Mouse (Mus musculus): ENCODE results near the gene Scgb2a2.
"Not testable (repeated sequence)": the region's sequence is repeated elsewhere in the genome, so short reads cannot be mapped to it uniquely, and the experiment has no call there.

Scgb2a2 gene

DNA sequence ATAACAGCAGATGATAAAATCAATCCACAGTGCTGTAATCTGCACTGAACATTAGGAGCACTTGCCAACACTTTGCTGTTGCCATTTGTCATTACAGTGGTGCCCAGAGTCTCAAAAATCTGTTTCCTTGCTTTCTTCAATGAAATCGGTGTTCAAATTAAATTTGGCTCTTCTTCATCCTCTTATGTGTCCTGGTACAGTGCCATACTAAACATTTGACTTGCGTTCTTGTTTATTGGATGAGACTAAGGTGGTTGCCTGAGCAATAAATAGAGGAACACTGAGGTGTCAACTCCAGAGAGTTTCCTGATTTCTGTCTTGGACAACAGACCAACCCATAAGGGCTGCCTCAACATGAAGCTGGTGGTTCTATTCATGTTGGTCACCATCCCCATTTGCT lies at the start of gene Scgb2a2:
Gene Scgb2a2, plus strand, starts transcription at position 301 of the 400 bp plus-strand sequence.
- DNase-seq (ENCODE audit: low spot score in 2 of 2): no peak

GRCm38 (mm10) chr19:9836581-9837340 lies 10.6 kb upstream of the Scgb2a2 start:
- peak; percentile 5 to 48 for DNase-seq (ENCODE audit: low spot score in 2 of 2)

- DNase-seq (ENCODE audit: low spot score in 2 of 2): no peak
These were observed 10.0 kb upstream of the Scgb2a2 start for GRCm38 (mm10) chr19:9837341-9837715.

- not testable (repeated sequence) for DNase-seq (ENCODE audit: low spot score in 2 of 2)
These were observed 2.2 kb downstream of the Scgb2a2 start for GRCm38 (mm10) chr19:9849368-9850075.

- DNase-seq (ENCODE audit: low spot score in 2 of 2): not testable (repeated sequence)
These were observed 13.5 kb downstream of the Scgb2a2 start for GRCm38 (mm10) chr19:9860821-9861220.

DNA sequence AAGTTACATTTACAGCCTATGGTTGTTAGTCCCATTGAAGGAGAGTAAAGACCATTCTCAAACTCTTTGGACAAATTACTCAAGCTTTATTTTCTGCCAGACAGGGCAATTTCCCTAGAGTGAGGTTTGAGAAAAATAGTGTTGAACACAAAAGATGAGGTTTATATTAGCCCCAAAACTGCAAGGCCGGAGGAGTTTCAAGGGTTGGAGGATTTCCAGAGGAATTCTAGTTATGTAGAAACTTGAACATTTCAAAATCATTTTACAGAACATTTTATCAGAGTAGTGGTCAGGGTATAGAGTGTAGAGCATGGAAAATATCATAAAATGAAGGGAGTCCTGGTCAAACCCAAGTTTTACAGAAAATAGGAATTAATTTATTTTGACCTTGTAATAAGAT lies 17.5 kb downstream of the Scgb2a2 start:
- no peak for DNase-seq (ENCODE audit: low spot score in 2 of 2)

GRCm38 (mm10) chr19:9865466-9865865 lies 18.1 kb downstream of the Scgb2a2 start:
- no peak for DNase-seq (ENCODE audit: low spot score in 2 of 2)

GRCm38 (mm10) chr19:9878186-9878835 lies 30.9 kb downstream of the Scgb2a2 start:
- DNase-seq (ENCODE audit: low spot score in 2 of 2): no peak

GRCm38 (mm10) chr19:9886348-9886747 lies 39.0 kb downstream of the Scgb2a2 start:
- DNase-seq (ENCODE audit: low spot score in 2 of 2): no peak

- DNase-seq (ENCODE audit: low spot score in 2 of 2): no peak
These were observed 39.4 kb downstream of the Scgb2a2 start for GRCm38 (mm10) chr19:9886771-9887170.

- DNase-seq (ENCODE audit: low spot score in 2 of 2): no peak
These were observed 48.7 kb downstream of the Scgb2a2 start for GRCm38 (mm10) chr19:9896067-9896466.

DNA sequence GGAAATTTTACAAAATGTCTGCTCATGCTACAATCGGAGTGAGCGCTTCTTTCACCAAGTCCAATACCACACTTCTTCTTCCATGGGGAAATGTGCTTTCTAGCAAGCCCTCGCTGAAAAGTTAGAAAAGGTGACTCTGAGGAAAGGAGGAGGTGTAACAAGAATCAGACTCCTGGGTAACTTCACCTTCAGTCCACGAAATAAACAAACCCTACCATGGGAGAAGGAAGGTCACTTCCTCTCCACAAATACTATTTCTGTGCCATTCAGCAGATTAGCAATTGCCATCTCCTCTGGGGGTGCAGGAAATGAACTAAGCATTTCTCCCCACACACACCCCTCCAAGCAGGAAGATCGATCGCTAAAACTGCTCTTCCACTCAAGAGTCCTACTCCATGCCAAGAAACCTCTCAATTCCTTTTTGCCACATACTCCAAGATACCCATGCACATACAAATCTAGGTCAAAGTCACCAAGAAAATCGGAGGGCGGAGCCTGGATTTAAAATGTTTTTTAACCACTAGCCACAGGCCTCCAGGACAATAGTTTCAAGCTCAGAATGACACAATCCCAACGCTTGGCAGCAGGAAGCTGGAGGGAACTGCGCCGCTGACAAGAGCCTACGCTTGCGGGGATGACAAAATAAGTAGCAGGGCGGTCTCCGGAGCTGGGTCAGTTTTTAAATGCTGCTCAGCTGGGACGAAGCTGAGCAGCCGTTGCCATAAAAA lies 51.1 kb downstream of the Scgb2a2 start:
- DNase-seq (ENCODE audit: low spot score in 2 of 2): peak in 1 of 2 experiments; percentile 13

DNA sequence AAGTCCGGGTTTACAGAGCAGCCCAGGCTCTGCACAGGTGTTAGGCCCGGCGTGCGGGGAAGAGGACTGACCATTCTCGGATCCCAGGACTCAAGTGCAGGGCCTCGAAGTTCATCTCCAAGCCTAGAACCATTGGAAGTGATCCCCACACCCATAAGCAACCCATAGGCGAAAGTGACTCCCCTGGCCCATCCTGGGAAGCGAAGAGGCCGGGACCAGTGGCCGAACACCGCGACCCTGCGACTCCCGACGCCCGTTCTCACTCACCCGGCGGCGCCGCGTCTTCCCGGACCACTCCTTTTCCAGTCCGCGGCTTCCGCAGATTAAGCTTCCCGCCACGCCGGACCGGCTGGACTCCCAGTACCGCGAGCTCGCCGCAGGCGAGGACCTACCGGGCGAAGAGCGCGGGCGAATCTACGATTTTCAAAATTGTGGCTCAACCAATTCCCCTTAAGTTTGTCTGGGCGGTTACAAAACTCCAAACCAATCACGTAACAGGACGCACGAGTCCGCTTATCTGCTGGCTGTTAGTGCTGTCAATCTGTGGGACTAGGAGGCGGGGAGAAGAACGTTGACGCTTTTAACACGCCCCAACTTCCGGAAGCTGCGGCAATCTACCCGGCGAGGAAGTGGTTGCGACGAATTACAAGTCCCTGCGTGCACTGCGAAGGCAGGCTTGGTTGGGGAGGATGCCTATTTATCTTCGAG lies 51.9 kb downstream of the Scgb2a2 start, which contains the start of gene Incenp:
Gene Incenp, minus strand, starts transcription at position 480 of the 708 bp plus-strand sequence.
- peak; percentile 91 to 93 for DNase-seq (ENCODE audit: low spot score in 2 of 2)

- no peak for DNase-seq (ENCODE audit: low spot score in 2 of 2)
These were observed 52.4 kb downstream of the Scgb2a2 start for GRCm38 (mm10) chr19:9899780-9900146.

GRCm38 (mm10) chr19:9900696-9901095 lies 53.3 kb downstream of the Scgb2a2 start:
- not testable (repeated sequence) for DNase-seq (ENCODE audit: low spot score in 2 of 2)

All from urinary bladder, postnatal 36 days (tissue).